Mouse (Mus musculus) hindbrain, embryonic 13.5 days (tissue): Measurements from ENCODE around the gene Phgr1. TPM values are rescaled to one million over a fixed set of nuclear protein-coding genes. Genes with fewer than 3 reads are reported as not detected.
A peak's percentile ranks its signal among the peaks of the same experiment; 100 is the strongest.

Experiments used
- ATAC-seq: fragments of 200-750 bp; cut with Nextera tagmentation; 2 replicates; pipeline ENCODE4 v1.8.0; 2017; ENCODE audit warnings: moderate TSS enrichment; ENCODE audit not compliant: low FRiP score
- H3K27ac ChIP-seq: fragments of 300-500 bp; sonication (generic); 2 replicates; pipeline ENCODE4 v1.5.1; 2015; ENCODE audit warnings: inconsistent platforms, mild to moderate bottlenecking, moderate library complexity
- H3K27me3 ChIP-seq: fragments of 300-500 bp; sonication (generic); 2 replicates; pipeline ENCODE4 v1.6.1; 2015; ENCODE audit warnings: mild to moderate bottlenecking, inconsistent platforms
- H3K36me3 ChIP-seq: fragments of 300-500 bp; sonication (generic); 2 replicates; pipeline ENCODE4 v1.6.1; 2015; ENCODE audit warnings: mild to moderate bottlenecking, inconsistent platforms
- H3K4me1 ChIP-seq: fragments of 300-500 bp; sonication (generic); replicated peaks from 2 replicates; pipeline ENCODE4 v1.6.1; 2015; ENCODE audit warnings: inconsistent platforms
- H3K4me2 ChIP-seq: fragments of 300-500 bp; sonication (generic); 2 replicates; pipeline ENCODE4 v1.6.1; 2015; ENCODE audit warnings: inconsistent platforms, mild to moderate bottlenecking, moderate library complexity
- H3K4me3 ChIP-seq: fragments of 300-500 bp; sonication (generic); 2 replicates; pipeline ENCODE4 v1.5.1; 2015; ENCODE audit warnings: mild to moderate bottlenecking, inconsistent platforms
- H3K9ac ChIP-seq: fragments of 300-500 bp; sonication (generic); 2 replicates; pipeline ENCODE4 v1.6.1; 2015; ENCODE audit warnings: mild to moderate bottlenecking, inconsistent platforms
- H3K9me3 ChIP-seq: fragments of 300-500 bp; sonication (generic); 2 replicates; pipeline ENCODE4 v1.6.1; 2016; ENCODE audit warnings: inconsistent platforms
- WGBS: fragments of 180-500 bp; shearing (Covaris S2); methylation state at CpG from one replicate; pipeline ENCODE4 v1.1.7; 2015; 5-methylcytosine and 5-hydroxymethylcytosine counted together
- polyA plus RNA-seq: library from polyadenylated mRNA; unstranded; fragments of >200 nt; fragmentation: Nextera tagmentation; extraction: Ambion mirVana; gene quantifications from 2 replicates; pipeline ENCODE4 v1.2.1, GENCODE M21; 2015

The Phgr1 gene
- polyA plus RNA-seq, 1 experiment from 2014 or later: not detected

GRCm38 (mm10) chr2:118754143-118754542 is 18.4 kb upstream of the Phgr1 start:
- no peak overlapping the region for H3K4me3 ChIP-seq
- peaks cover 5% of the 10 kb centered on the region; the same call in 1 of the 2 replicates for H3K36me3 ChIP-seq
- no peak for ATAC-seq
- H3K27me3 ChIP-seq: peaks cover 11% of the 10 kb centered on the region; the same call in 1 of the 2 replicates
- H3K27ac ChIP-seq: no peak overlapping the region
- no peaks in the 10 kb centered on the region for H3K9me3 ChIP-seq
- H3K9ac ChIP-seq: no peak overlapping the region
- no peak overlapping the region for H3K4me2 ChIP-seq
- peaks cover 30% of the 10 kb centered on the region for H3K4me1 ChIP-seq
- WGBS: 93% methylated on average over 5 of the region's 5 CpGs

DNA sequence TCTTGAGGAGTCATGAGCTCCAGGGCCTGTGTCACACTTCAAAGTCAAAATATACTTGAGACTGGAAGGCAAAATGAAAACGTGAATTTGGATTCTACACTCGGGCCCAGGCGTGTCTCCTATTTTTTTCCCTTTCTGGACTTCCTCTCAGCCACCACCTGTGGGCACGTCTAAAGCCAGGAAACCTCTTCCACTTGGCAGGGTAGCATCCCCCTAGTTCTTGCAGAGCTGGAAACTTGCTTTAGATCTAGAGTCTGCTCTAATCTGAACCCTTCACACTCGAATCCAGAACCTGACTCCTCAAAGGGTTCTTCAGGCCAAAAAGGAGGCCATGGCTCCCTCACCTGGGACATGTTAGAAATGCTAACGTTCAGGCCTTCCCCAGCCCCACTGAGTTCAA is 17.2 kb upstream of the Phgr1 start:
- H3K4me1 ChIP-seq: peaks cover 26% of the 10 kb centered on the region
- peaks cover 5% of the 10 kb centered on the region; the same call in 1 of the 2 replicates for H3K36me3 ChIP-seq
- no peak for ATAC-seq
- H3K4me3 ChIP-seq: no peak overlapping the region
- H3K4me2 ChIP-seq: no peak overlapping the region
- H3K27me3 ChIP-seq: peaks cover 11% of the 10 kb centered on the region; the same call in 1 of the 2 replicates
- no peak overlapping the region for H3K9ac ChIP-seq
- no peak overlapping the region for H3K27ac ChIP-seq
- WGBS: 87% methylated on average over 6 of the region's 6 CpGs
- no peaks in the 10 kb centered on the region for H3K9me3 ChIP-seq

DNA sequence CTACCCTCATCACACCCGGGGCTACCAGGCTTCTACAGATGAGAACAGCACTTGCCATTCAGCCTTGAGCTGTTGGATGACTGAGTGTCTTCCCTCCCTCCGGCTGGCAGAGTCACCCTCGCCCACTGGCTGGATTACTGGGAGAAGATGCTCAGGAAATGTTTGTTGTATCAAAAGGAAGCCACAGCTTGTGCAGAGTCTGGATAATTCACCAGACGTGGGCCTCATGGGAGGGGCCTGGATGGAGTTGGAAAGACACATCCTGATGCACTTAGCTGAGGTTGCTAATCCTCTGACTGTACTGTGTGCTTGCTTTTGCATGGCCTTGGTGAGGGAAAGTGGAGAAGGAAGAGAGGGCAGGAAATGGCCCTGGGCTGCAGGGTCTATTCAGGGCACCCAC is 16.5 kb upstream of the Phgr1 start:
- Histone ChIP-seq H3K36me3 (peaks cover 5% of the 10 kb centered on the region; the same call in 1 of the 2 replicates), H3K4me2 (no peak overlapping the region), H3K4me1 (peaks cover 28% of the 10 kb centered on the region), H3K9me3 (no peaks in the 10 kb centered on the region), H3K4me3 (no peak overlapping the region), H3K27ac (no peak overlapping the region), H3K27me3 (peaks cover 13% of the 10 kb centered on the region; the same call in 1 of the 2 replicates), H3K9ac (no peak overlapping the region)
- 87% methylated on average over 4 of the region's 4 CpGs for WGBS
- no peak for ATAC-seq

GRCm38 (mm10) chr2:118759828-118760227 is 12.7 kb upstream of the Phgr1 start:
- peaks cover 16% of the 10 kb centered on the region; the same call in 1 of the 2 replicates for H3K27me3 ChIP-seq
- H3K9ac ChIP-seq: 0 out of 2 replicates have a peak overlapping the region, but pooled peaks have one; percentile 14
- H3K4me2 ChIP-seq: no peak overlapping the region
- peaks cover 50% of the 10 kb centered on the region for H3K4me1 ChIP-seq
- WGBS: 11% methylated on average over 8 of the region's 8 CpGs
- no peaks in the 10 kb centered on the region for H3K9me3 ChIP-seq
- ATAC-seq: 0 out of 2 replicates have a peak, but pooled peaks have one; percentile 25
- no peaks in the 10 kb centered on the region for H3K36me3 ChIP-seq
- no peak overlapping the region for H3K27ac ChIP-seq
- no peak overlapping the region for H3K4me3 ChIP-seq

- Histone ChIP-seq H3K4me2 (no peak overlapping the region), H3K4me1 (peaks cover 50% of the 10 kb centered on the region), H3K4me3 (no peak overlapping the region), H3K27ac (peak overlapping the region; percentile 96; the same call in 1 of the 2 replicates), H3K36me3 (no peaks in the 10 kb centered on the region), H3K9me3 (no peaks in the 10 kb centered on the region), H3K27me3 (peaks cover 16% of the 10 kb centered on the region; the same call in 1 of the 2 replicates), H3K9ac (0 out of 2 replicates have a peak overlapping the region, but pooled peaks have one; percentile 71)
- no peak for ATAC-seq
- 84% methylated on average over 11 of the region's 11 CpGs for WGBS
Measured at GRCm38 (mm10) chr2:118760311-118761025, 12.1 kb upstream of the Phgr1 start.

DNA sequence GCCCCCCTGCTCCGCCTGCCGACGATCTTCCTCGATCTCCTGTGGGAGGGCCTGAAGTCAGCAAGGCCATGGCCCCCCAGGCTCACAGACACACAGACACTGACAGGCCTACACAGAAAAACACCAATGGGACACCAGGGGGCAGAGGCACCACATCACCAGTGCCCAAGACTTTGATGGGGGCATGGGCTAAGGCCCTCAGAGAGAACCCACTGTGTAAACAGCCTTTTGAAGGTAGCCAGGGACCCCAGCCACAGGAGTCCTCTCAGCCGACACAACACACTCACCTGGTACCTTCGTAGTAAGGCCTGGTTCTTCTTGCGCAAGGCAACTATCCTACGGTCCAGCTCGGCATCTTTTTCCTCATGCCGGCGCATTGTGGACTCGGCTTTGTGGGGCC is 11.2 kb upstream of the Phgr1 start:
- H3K4me1 ChIP-seq: peaks cover 50% of the 10 kb centered on the region
- H3K4me3 ChIP-seq: no peak overlapping the region
- H3K27me3 ChIP-seq: peaks cover 16% of the 10 kb centered on the region; the same call in 1 of the 2 replicates
- ATAC-seq: no peak
- peak overlapping the region; percentile 71 for H3K9ac ChIP-seq
- no peaks in the 10 kb centered on the region for H3K9me3 ChIP-seq
- H3K4me2 ChIP-seq: peak overlapping the region; percentile 46
- peak overlapping the region; percentile 96 for H3K27ac ChIP-seq
- no peaks in the 10 kb centered on the region for H3K36me3 ChIP-seq
- 83% methylated on average over 12 of the region's 12 CpGs for WGBS

DNA sequence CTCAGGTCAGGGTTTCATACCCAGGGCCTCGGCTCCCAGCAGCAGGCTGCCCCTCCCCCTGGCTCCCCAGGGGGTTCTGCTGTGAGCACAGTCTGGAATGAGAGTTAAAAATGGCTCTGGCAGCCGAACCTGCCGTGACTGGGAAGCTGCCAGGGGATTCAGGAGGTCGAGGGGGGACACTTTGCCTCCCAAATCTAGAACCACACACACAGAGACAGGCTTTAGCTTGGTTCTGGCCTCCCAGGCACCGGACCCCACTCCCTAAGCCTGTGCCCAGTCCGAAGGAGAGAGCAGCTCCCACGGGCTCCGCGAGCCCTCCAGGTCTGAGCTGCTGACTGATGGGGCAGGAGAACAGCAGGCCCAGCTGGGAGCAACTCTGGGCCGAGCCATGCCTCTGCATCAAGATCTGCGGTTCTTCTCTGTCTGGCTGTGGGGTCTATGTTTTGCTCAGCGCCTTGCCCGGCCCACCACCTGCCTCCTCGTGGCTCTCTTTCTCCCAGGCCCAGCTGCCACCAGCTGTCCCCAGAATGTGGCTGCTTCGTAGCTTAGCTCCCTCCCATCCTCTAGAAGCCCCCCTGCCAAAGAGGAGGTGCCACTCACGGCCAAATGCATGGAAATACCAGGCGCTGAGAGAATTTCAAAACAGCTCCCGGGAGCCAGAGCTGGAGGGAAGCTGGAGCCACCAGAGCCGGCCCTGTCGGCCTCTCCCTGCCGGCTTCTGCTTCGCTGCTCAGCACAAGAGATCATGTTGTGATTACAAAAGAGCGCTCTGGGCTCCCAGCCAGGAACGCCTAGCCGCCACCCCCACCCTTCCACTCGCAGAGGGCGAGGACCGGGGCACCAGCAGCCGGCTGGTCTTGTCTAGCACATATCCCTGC is 10.4 kb upstream of the Phgr1 start, which contains the start of gene Ccdc9b:
Gene Ccdc9b, minus strand, starts transcription at position 756 of the 878 bp plus-strand sequence.
- no peaks in the 10 kb centered on the region for H3K36me3 ChIP-seq
- peak within 1 kb of the TSS; percentile 46 for H3K4me2 ChIP-seq
- WGBS: 4% methylated on average over 29 of the region's 29 CpGs
- no peaks in the 10 kb centered on the region for H3K9me3 ChIP-seq
- peaks cover 50% of the 10 kb centered on the region for H3K4me1 ChIP-seq
- H3K27ac ChIP-seq: peak within 1 kb of the TSS; percentile 96
- H3K4me3 ChIP-seq: peak within 1 kb of the TSS; percentile 17
- H3K9ac ChIP-seq: peak within 1 kb of the TSS; percentile 71
- peak; percentile 77 for ATAC-seq
- H3K27me3 ChIP-seq: peaks cover 16% of the 10 kb centered on the region; the same call in 1 of the 2 replicates

DNA sequence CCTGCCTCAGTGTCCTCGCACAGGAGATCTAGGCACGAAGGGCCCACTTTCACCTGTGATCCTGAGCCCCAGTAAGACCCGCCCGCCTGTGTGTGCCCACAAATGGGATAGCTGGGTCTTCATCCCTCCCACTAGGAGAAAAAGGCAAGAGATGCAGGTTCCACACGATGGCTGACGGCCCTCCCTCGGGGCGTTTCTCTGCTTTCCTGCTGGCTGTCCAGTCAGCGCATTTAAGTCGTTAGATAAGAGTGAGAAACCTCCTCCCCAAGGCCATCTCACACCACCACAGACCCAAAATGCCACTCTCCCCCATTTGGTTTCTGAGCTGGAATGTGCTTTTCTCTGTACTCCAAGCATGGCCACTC is 9.8 kb upstream of the Phgr1 start:
- peak overlapping the region; percentile 46 for H3K4me2 ChIP-seq
- H3K4me3 ChIP-seq: no peak overlapping the region
- no peaks in the 10 kb centered on the region for H3K36me3 ChIP-seq
- H3K4me1 ChIP-seq: peaks cover 50% of the 10 kb centered on the region
- H3K27me3 ChIP-seq: peaks cover 16% of the 10 kb centered on the region; the same call in 1 of the 2 replicates
- no peaks in the 10 kb centered on the region for H3K9me3 ChIP-seq
- H3K9ac ChIP-seq: peak overlapping the region; percentile 71
- WGBS: 16% methylated on average over 10 of the region's 10 CpGs
- H3K27ac ChIP-seq: peak overlapping the region; percentile 96
- no peak for ATAC-seq

GRCm38 (mm10) chr2:118763469-118763868 is 9.1 kb upstream of the Phgr1 start:
- WGBS: 66% methylated on average over 7 of the region's 7 CpGs
- no peak overlapping the region for H3K4me2 ChIP-seq
- H3K9ac ChIP-seq: peak overlapping the region; percentile 71; the same call in 1 of the 2 replicates
- H3K27ac ChIP-seq: peak overlapping the region; percentile 96
- peaks cover 12% of the 10 kb centered on the region; the same call in 1 of the 2 replicates for H3K27me3 ChIP-seq
- peaks cover 50% of the 10 kb centered on the region for H3K4me1 ChIP-seq
- no peak overlapping the region for H3K4me3 ChIP-seq
- H3K9me3 ChIP-seq: no peaks in the 10 kb centered on the region
- H3K36me3 ChIP-seq: no peaks in the 10 kb centered on the region
- ATAC-seq: no peak

- Histone ChIP-seq H3K36me3 (no peaks in the 10 kb centered on the region), H3K27ac (peak overlapping the region; percentile 49; the same call in 1 of the 2 replicates), H3K27me3 (peaks cover 5% of the 10 kb centered on the region; the same call in 1 of the 2 replicates), H3K4me2 (no peak overlapping the region), H3K9me3 (no peaks in the 10 kb centered on the region), H3K9ac (no peak overlapping the region), H3K4me3 (no peak overlapping the region), H3K4me1 (peaks cover 50% of the 10 kb centered on the region)
- ATAC-seq: no peak
- WGBS: 21% methylated on average over 11 of the region's 11 CpGs
Measured at GRCm38 (mm10) chr2:118764094-118764831, 8.3 kb upstream of the Phgr1 start.

DNA sequence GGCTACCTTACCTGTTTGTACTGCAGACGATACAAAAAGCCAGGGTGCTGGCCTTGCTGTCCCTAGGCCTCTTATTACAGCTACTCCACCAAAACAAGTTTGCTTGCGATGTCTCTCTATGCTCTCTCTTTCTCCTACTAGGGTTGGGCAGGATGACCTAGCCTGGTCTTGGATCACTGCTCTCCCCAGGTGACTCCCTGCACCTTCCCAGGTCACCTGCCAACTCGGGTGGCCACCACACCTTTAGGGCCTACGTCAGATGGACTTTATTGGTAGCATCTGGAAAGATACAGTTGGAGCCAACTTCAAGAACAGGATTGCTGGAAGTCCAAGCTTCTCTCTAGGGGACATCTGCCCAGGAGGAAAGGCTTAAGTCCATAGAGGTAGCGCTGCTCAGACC is 7.7 kb upstream of the Phgr1 start:
- Histone ChIP-seq H3K9ac (no peak overlapping the region), H3K9me3 (no peaks in the 10 kb centered on the region), H3K4me3 (no peak overlapping the region), H3K4me2 (no peak overlapping the region), H3K27me3 (peaks cover 5% of the 10 kb centered on the region; the same call in 1 of the 2 replicates), H3K27ac (no peak overlapping the region), H3K36me3 (no peaks in the 10 kb centered on the region), H3K4me1 (peaks cover 45% of the 10 kb centered on the region)
- ATAC-seq: no peak
- WGBS: 86% methylated on average over 5 of the region's 5 CpGs
